Mouse (Mus musculus): ENCODE results near the gene BC025920. TPM values are rescaled to one million over a fixed set of nuclear protein-coding genes. Genes with fewer than 3 reads are reported as not detected.

Gene BC025920
- polyA plus RNA-seq, 1 experiment from 2014 or later, result 0.69 TPM

DNA sequence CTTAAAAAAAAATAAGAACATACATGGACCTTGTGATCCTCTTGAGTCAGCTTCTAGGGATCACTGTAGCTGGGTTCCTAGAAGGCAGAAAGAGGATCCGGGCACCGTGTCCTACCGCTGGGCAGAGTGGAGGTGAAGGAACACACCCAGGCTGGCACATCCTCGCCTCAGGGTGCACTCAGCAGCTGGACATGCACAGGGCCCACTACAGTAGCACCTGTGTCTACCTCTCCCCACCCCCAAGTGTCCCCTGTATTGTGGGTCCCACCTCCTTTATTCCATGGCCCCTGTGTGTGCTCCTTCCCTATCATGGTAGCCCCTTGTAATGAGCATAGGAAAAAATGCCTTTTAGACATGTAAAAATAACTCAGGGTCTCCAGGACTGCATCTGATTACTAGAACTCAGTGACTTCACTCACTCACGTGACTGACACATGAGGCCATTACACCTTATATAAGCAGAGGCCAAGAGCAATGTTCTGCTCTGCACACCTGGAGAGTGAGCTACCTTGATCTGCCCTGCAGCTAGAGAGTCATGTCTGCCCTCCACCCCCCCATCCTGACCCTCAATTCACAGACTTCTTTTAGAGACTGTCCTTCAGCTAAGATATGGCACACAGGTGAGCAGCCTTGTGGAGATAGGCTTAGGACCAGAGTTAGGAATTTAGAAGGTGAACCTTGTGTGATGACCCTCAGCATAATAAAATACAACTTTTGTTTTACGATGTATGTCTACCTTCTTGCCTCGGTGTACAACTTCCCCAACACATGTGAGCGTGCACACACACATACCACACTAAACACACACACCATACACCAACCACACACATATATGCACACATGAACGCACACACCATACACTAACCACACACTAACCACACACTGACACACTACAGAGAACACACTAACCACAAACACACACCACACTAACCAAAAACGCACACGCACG, 1.8 kb upstream of the BC025920 start:
- no peak for ATAC-seq (ENCODE audit: insufficient number of reproducible peaks, insufficient read depth, low FRiP score, low read depth)
- Histone ChIP-seq H3K4me2 (replicated peaks; ENCODE audit: low read depth, low read length) (peak overlapping the region; percentile 69), H3K9me3 (ENCODE audit: control insufficient read depth, low read depth, low read length) (no peaks in the 10 kb centered on the region), H3K36me3 (ENCODE audit: control insufficient read depth, insufficient read depth, low read length) (no peaks in the 10 kb centered on the region), H3K4me1 (ENCODE audit: control insufficient read depth, insufficient read depth, low read length) (peaks cover 13% of the 10 kb centered on the region), H3K9ac (replicated peaks; ENCODE audit: low read depth, low read length) (no peak overlapping the region), H3K27me3 (ENCODE audit: control insufficient read depth, insufficient read depth, low read length) (no peaks in the 10 kb centered on the region), H3K4me3 (ENCODE audit: low read depth, low read length) (no peak overlapping the region), H3K27ac (ENCODE audit: low read length) (no peak overlapping the region)
- WGBS, result 72% methylated on average over 12 of the region's 12 CpGs

- no peaks in the 10 kb centered on the region for H3K36me3 ChIP-seq (ENCODE audit: control insufficient read depth, insufficient read depth, low read length)
- H3K4me1 ChIP-seq (ENCODE audit: control insufficient read depth, insufficient read depth, low read length), result peaks cover 11% of the 10 kb centered on the region
- peak; percentile 14; the same call in 1 of the 2 replicates for ATAC-seq (ENCODE audit: insufficient number of reproducible peaks, insufficient read depth, low FRiP score, low read depth)
- H3K9ac ChIP-seq (replicated peaks; ENCODE audit: low read depth, low read length), result peak overlapping the region; percentile 33; the same call in 1 of the 2 replicates
- H3K27ac ChIP-seq (ENCODE audit: low read length), result peak overlapping the region; percentile 91
- no peaks in the 10 kb centered on the region for H3K27me3 ChIP-seq (ENCODE audit: control insufficient read depth, insufficient read depth, low read length)
- H3K4me3 ChIP-seq (ENCODE audit: low read depth, low read length), result peak overlapping the region; percentile 49
- H3K9me3 ChIP-seq (ENCODE audit: control insufficient read depth, low read depth, low read length), result no peaks in the 10 kb centered on the region
- WGBS, result 19% methylated on average over 29 of the region's 29 CpGs
- peak overlapping the region; percentile 69 for H3K4me2 ChIP-seq (replicated peaks; ENCODE audit: low read depth, low read length)
Observed at GRCm38 (mm10) chr10:81604968-81605665, 953 bp upstream of the BC025920 start.

DNA sequence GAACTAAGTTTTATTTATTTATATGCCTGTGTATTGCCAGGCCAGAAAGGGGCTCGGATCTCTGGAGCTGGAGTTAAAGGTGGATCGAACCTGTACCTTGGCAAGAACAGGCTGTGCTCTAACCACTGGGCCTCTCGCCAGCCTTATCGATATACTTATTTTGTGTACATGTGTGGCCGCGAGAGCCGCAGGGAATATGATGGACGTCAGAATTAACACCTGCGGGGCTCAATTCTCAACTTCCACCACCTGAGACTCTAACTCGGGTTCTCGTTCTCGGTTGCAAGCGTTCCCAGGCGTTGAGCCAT, 450 bp upstream of the BC025920 start:
- Histone ChIP-seq H3K4me3 (ENCODE audit: low read depth, low read length) (peak overlapping the region; percentile 49), H3K27ac (ENCODE audit: low read length) (peak overlapping the region; percentile 91), H3K9me3 (ENCODE audit: control insufficient read depth, low read depth, low read length) (no peaks in the 10 kb centered on the region), H3K27me3 (ENCODE audit: control insufficient read depth, insufficient read depth, low read length) (no peaks in the 10 kb centered on the region), H3K9ac (replicated peaks; ENCODE audit: low read depth, low read length) (peak overlapping the region; percentile 33; the same call in 1 of the 2 replicates), H3K4me2 (replicated peaks; ENCODE audit: low read depth, low read length) (peak overlapping the region; percentile 69), H3K36me3 (ENCODE audit: control insufficient read depth, insufficient read depth, low read length) (no peaks in the 10 kb centered on the region), H3K4me1 (ENCODE audit: control insufficient read depth, insufficient read depth, low read length) (peaks cover 10% of the 10 kb centered on the region)
- ATAC-seq (ENCODE audit: insufficient number of reproducible peaks, insufficient read depth, low FRiP score, low read depth), result no peak
- 3% methylated on average over 14 of the region's 14 CpGs for WGBS

DNA sequence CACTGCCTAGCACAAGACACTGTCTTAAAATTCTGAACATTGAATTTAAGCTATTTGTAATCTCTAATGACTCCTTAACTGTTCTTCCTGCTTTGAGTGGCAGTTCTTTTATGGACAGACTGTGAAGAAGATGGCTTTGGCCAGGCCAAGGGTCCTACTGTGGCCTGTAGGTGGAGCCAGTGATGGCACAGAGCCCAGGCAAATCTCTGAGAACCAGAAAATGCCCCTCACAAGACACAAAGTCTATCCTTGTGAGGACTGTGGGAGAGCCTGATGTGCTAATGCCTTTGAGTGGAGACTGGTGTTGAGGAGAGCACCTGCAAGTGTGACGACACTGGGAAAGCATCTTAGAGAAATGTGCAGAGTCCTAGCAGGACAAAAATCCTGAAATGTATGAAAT, 2.2 kb downstream of the BC025920 start:
- ATAC-seq (ENCODE audit: insufficient number of reproducible peaks, insufficient read depth, low FRiP score, low read depth), result no peak
- Histone ChIP-seq H3K27ac (ENCODE audit: low read length) (no peak overlapping the region), H3K36me3 (ENCODE audit: control insufficient read depth, insufficient read depth, low read length) (no peaks in the 10 kb centered on the region), H3K4me1 (ENCODE audit: control insufficient read depth, insufficient read depth, low read length) (peaks cover 3% of the 10 kb centered on the region; the same call in 1 of the 2 replicates), H3K9ac (replicated peaks; ENCODE audit: low read depth, low read length) (no peak overlapping the region), H3K9me3 (ENCODE audit: control insufficient read depth, low read depth, low read length) (no peaks in the 10 kb centered on the region; the same call in 1 of the 2 replicates), H3K4me3 (ENCODE audit: low read depth, low read length) (no peak overlapping the region), H3K4me2 (replicated peaks; ENCODE audit: low read depth, low read length) (no peak overlapping the region), H3K27me3 (ENCODE audit: control insufficient read depth, insufficient read depth, low read length) (no peaks in the 10 kb centered on the region)
- 79% methylated on average over 1 of the region's 1 CpGs for WGBS

GRCm38 (mm10) chr10:81612779-81613178, 6.7 kb downstream of the BC025920 start:
- Histone ChIP-seq H3K9ac (replicated peaks; ENCODE audit: low read depth, low read length) (no peak overlapping the region), H3K27ac (ENCODE audit: low read length) (no peak overlapping the region), H3K27me3 (ENCODE audit: control insufficient read depth, insufficient read depth, low read length) (no peaks in the 10 kb centered on the region), H3K4me1 (ENCODE audit: control insufficient read depth, insufficient read depth, low read length) (no peaks in the 10 kb centered on the region), H3K4me3 (ENCODE audit: low read depth, low read length) (no peak overlapping the region), H3K36me3 (ENCODE audit: control insufficient read depth, insufficient read depth, low read length) (no peaks in the 10 kb centered on the region), H3K9me3 (ENCODE audit: control insufficient read depth, low read depth, low read length) (no peaks in the 10 kb centered on the region; the same call in 1 of the 2 replicates), H3K4me2 (replicated peaks; ENCODE audit: low read depth, low read length) (no peak overlapping the region)
- ATAC-seq (ENCODE audit: insufficient number of reproducible peaks, insufficient read depth, low FRiP score, low read depth), result peak; percentile 12; the same call in 1 of the 2 replicates
- WGBS, result 61% methylated on average over 3 of the region's 3 CpGs

DNA sequence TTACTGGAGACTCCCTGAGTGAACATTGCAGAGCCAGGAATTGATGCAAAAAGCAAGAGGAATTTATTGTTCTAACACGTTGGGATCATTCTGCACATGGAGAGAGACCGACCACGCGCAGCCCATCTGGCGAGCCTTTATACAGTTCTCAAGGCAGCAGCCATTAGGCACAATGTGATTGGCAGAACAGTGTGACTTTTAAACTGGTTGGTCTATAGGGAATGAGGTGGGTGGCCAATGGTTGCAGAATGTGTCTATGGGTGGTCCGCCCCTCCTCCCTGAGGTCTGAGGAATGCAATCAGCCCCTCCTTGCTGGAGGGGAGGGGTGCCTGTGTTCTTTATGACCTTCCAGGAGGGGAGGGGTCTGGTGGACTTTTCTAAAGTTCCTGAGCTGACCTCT, 9.4 kb downstream of the BC025920 start:
- ATAC-seq (ENCODE audit: insufficient number of reproducible peaks, insufficient read depth, low FRiP score, low read depth), result no peak

DNA sequence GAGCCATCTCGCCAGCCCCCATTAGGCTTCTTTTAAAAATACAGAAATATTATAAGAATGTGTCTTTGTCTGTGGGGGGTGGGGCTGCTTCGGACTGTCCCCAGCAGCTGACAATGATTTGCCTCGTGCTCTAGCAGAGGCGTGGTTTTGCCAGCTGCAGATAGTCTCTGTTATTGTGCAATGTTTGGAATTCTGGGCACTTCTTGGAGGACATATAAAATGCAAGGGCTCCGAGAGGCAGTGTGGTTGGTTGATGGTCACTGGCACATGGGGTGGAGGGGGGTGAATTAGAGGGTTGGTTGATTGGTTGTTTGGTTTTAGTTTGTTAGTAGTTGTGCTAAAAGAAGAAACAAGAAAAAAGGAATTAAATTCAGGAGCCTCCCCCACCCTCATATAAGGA, 13.9 kb downstream of the BC025920 start:
- H3K9me3 ChIP-seq (ENCODE audit: control insufficient read depth, low read depth, low read length), result no peaks in the 10 kb centered on the region
- 77% methylated on average over 5 of the region's 5 CpGs for WGBS
- no peak overlapping the region for H3K4me2 ChIP-seq (replicated peaks; ENCODE audit: low read depth, low read length)
- H3K27me3 ChIP-seq (ENCODE audit: control insufficient read depth, insufficient read depth, low read length), result no peaks in the 10 kb centered on the region
- H3K36me3 ChIP-seq (ENCODE audit: control insufficient read depth, insufficient read depth, low read length), result peaks cover 6% of the 10 kb centered on the region; the same call in 1 of the 2 replicates
- H3K27ac ChIP-seq (ENCODE audit: low read length), result no peak overlapping the region
- no peaks in the 10 kb centered on the region for H3K4me1 ChIP-seq (ENCODE audit: control insufficient read depth, insufficient read depth, low read length)
- ATAC-seq (ENCODE audit: insufficient number of reproducible peaks, insufficient read depth, low FRiP score, low read depth), result no peak
- H3K4me3 ChIP-seq (ENCODE audit: low read depth, low read length), result no peak overlapping the region
- no peak overlapping the region for H3K9ac ChIP-seq (replicated peaks; ENCODE audit: low read depth, low read length)

More for the DNA sequence above, 9.4 kb downstream of the BC025920 start:
- 51% methylated on average over 6 of the region's 6 CpGs for WGBS
- no peak overlapping the region for H3K9ac ChIP-seq (replicated peaks; ENCODE audit: low read depth, low read length)
- H3K27me3 ChIP-seq (ENCODE audit: control insufficient read depth, insufficient read depth, low read length), result no peaks in the 10 kb centered on the region
- no peaks in the 10 kb centered on the region; the same call in 1 of the 2 replicates for H3K9me3 ChIP-seq (ENCODE audit: control insufficient read depth, low read depth, low read length)
- H3K4me1 ChIP-seq (ENCODE audit: control insufficient read depth, insufficient read depth, low read length), result no peaks in the 10 kb centered on the region
- H3K36me3 ChIP-seq (ENCODE audit: control insufficient read depth, insufficient read depth, low read length), result no peaks in the 10 kb centered on the region
- no peak overlapping the region for H3K4me3 ChIP-seq (ENCODE audit: low read depth, low read length)
- H3K27ac ChIP-seq (ENCODE audit: low read length), result no peak overlapping the region
- H3K4me2 ChIP-seq (replicated peaks; ENCODE audit: low read depth, low read length), result no peak overlapping the region

DNA sequence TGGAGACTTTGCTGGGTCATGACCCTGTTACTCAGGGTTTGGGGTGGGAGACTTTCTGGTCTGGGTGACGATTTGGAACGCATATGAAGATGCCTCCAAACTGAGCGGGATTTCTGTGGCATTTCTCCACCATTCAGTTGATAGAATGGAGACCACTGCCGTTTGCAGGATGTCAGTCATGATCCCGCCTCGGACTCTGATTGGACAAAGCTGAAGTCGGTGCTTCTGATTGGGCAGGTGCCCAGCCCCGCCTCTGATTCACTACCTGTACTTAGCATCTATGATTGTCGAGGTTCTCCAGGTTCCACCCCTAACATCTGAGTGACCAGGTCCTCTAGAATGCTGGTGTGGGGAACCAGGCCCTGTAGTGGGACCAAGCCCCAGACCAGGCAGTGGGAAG, 14.7 kb downstream of the BC025920 start:
- H3K27me3 ChIP-seq (ENCODE audit: control insufficient read depth, insufficient read depth, low read length), result no peaks in the 10 kb centered on the region
- peaks cover 6% of the 10 kb centered on the region; the same call in 1 of the 2 replicates for H3K36me3 ChIP-seq (ENCODE audit: control insufficient read depth, insufficient read depth, low read length)
- no peak overlapping the region for H3K4me2 ChIP-seq (replicated peaks; ENCODE audit: low read depth, low read length)
- H3K4me3 ChIP-seq (ENCODE audit: low read depth, low read length), result no peak overlapping the region
- 55% methylated on average over 9 of the region's 9 CpGs for WGBS
- H3K9ac ChIP-seq (replicated peaks; ENCODE audit: low read depth, low read length), result no peak overlapping the region
- H3K4me1 ChIP-seq (ENCODE audit: control insufficient read depth, insufficient read depth, low read length), result no peaks in the 10 kb centered on the region
- H3K27ac ChIP-seq (ENCODE audit: low read length), result no peak overlapping the region
- ATAC-seq (ENCODE audit: insufficient number of reproducible peaks, insufficient read depth, low FRiP score, low read depth), result no peak
- H3K9me3 ChIP-seq (ENCODE audit: control insufficient read depth, low read depth, low read length), result no peaks in the 10 kb centered on the region
